Mouse (Mus musculus) intestine, embryonic 15.5 days (tissue): Measurements from ENCODE around the gene Abhd12. TPM values are rescaled to one million over a fixed set of nuclear protein-coding genes. Genes with fewer than 3 reads are reported as not detected.
A peak's percentile ranks its signal among the peaks of the same experiment; 100 is the strongest.

ENCODE experiments used
- ATAC-seq: fragments of 200-750 bp; cut with Nextera tagmentation; 2 replicates; pipeline ENCODE4 v1.8.0; 2017; ENCODE audit warnings: moderate TSS enrichment, moderate library complexity
- H3K27ac ChIP-seq: fragments of 300-500 bp; sonication (generic); 2 replicates; pipeline ENCODE4 v1.5.1; 2015; ENCODE audit warnings: mild to moderate bottlenecking, inconsistent platforms
- H3K27me3 ChIP-seq: fragments of 300-500 bp; sonication (generic); replicated peaks from 2 replicates; pipeline ENCODE4 v1.6.1; 2015; ENCODE audit warnings: inconsistent platforms
- H3K36me3 ChIP-seq: fragments of 300-500 bp; sonication (generic); 2 replicates; pipeline ENCODE4 v1.6.1; 2015; ENCODE audit warnings: inconsistent platforms
- H3K4me1 ChIP-seq: fragments of 300-500 bp; sonication (generic); replicated peaks from 2 replicates; pipeline ENCODE4 v1.6.1; 2015; ENCODE audit warnings: inconsistent platforms
- H3K4me2 ChIP-seq: fragments of 300-500 bp; sonication (generic); replicated peaks from 2 replicates; pipeline ENCODE4 v1.6.1; 2015; ENCODE audit warnings: mild to moderate bottlenecking, inconsistent platforms
- H3K4me3 ChIP-seq: fragments of 300-500 bp; sonication (generic); replicated peaks from 2 replicates; pipeline ENCODE4 v1.5.1; 2015; ENCODE audit warnings: inconsistent platforms
- H3K9ac ChIP-seq: fragments of 300-500 bp; sonication (generic); 2 replicates; pipeline ENCODE4 v1.6.1; 2015; ENCODE audit warnings: inconsistent platforms
- H3K9me3 ChIP-seq: fragments of 300-500 bp; sonication (generic); 2 replicates; pipeline ENCODE4 v1.6.1; 2016; ENCODE audit warnings: inconsistent platforms
- WGBS: fragments of 180-500 bp; shearing (Covaris S2); methylation state at CpG from one replicate; pipeline ENCODE4 v1.1.7; 2015; 5-methylcytosine and 5-hydroxymethylcytosine counted together
- polyA plus RNA-seq: library from polyadenylated mRNA; unstranded; fragments of >200 nt; fragmentation: Nextera tagmentation; extraction: Ambion mirVana; gene quantifications from 2 replicates; pipeline ENCODE4 v1.2.1, GENCODE M21; 2015

Gene Abhd12
- polyA plus RNA-seq, 1 experiment from 2014 or later, result 52.5 TPM

GRCm38 (mm10) chr2:150786251-150787180 lies 118.0 kb downstream of the Abhd12 start, which contains the start of gene Pygb:
Pygb (plus strand) TSS chr2:150786735.
- no peaks in the 10 kb centered on the region for H3K27me3 ChIP-seq
- H3K9ac ChIP-seq, result peak within 1 kb of the TSS; percentile 73
- H3K9me3 ChIP-seq, result no peaks in the 10 kb centered on the region
- peak; percentile 98 for ATAC-seq
- H3K27ac ChIP-seq, result peak within 1 kb of the TSS; percentile 83
- H3K4me3 ChIP-seq, result peak within 1 kb of the TSS; percentile 83
- peak within 1 kb of the TSS; percentile 81 for H3K4me2 ChIP-seq
- 1% methylated on average over 56 of the region's 58 CpGs for WGBS
- H3K4me1 ChIP-seq, result peaks cover 20% of the 10 kb centered on the region
- no peaks in the 10 kb centered on the region for H3K36me3 ChIP-seq

GRCm38 (mm10) chr2:150782801-150783200 lies 121.7 kb downstream of the Abhd12 start:
- H3K36me3 ChIP-seq, result no peaks in the 10 kb centered on the region
- no peaks in the 10 kb centered on the region; the same call in 1 of the 2 replicates for H3K9me3 ChIP-seq
- ATAC-seq, result no peak
- H3K9ac ChIP-seq, result no peak overlapping the region
- no peak overlapping the region for H3K4me3 ChIP-seq
- peaks cover 7% of the 10 kb centered on the region for H3K4me1 ChIP-seq
- H3K27me3 ChIP-seq, result no peaks in the 10 kb centered on the region
- H3K4me2 ChIP-seq, result no peak overlapping the region
- H3K27ac ChIP-seq, result no peak overlapping the region
- WGBS, result 80% methylated on average over 2 of the region's 2 CpGs

Other genes starting within 250 kb of the Abhd12 start
- gene Acss1, start 236.2 kb downstream of the Abhd12 start, polyA plus RNA-seq, result 20.4 and 24.6 TPM in 2 replicates
- gene Vsx1, start 215.4 kb downstream of the Abhd12 start, polyA plus RNA-seq, result not detected in 2 replicates
- gene Entpd6, start 155.7 kb downstream of the Abhd12 start, polyA plus RNA-seq, result 26.5 and 28.3 TPM in 2 replicates
- gene Pygb, start 118.0 kb downstream of the Abhd12 start, polyA plus RNA-seq, result 85.8 and 86.2 TPM in 2 replicates
- gene Gins1, start 659 bp upstream of the Abhd12 start, polyA plus RNA-seq, result 28.1 and 32.4 TPM in 2 replicates
- gene Ninl, start 134.6 kb upstream of the Abhd12 start, polyA plus RNA-seq, result 6.5 and 6.7 TPM in 2 replicates
- 53.8 and 61.2 TPM in 2 replicates for gene Nanp, start 134.7 kb upstream of the Abhd12 start, polyA plus RNA-seq
- not detected in 2 replicates for gene Gm14151, start 187.6 kb upstream of the Abhd12 start, polyA plus RNA-seq
- not detected in 2 replicates for gene Gm14147, start 193.5 kb upstream of the Abhd12 start, polyA plus RNA-seq